Mouse (Mus musculus) brain, embryonic 14.5 days (tissue): ENCODE measurements around the gene Abcc9.

Source experiments
- CTCF ChIP-seq: fragments of 200-500 bp; IDR thresholded peaks from 2 replicates; pipeline ENCODE4 v1.5.1; 2012; ENCODE audit warnings: inconsistent platforms, mild to moderate bottlenecking, moderate library complexity, borderline replicate concordance; ENCODE audit not compliant: insufficient read depth, insufficient read length; ENCODE audit errors: extremely low read depth
- POLR2A ChIP-seq: fragments of 200-500 bp; IDR thresholded peaks from 2 replicates; pipeline ENCODE4 v1.6.1; 2012; ENCODE audit warnings: mild to moderate bottlenecking, inconsistent platforms, borderline replicate concordance; ENCODE audit not compliant: poor library complexity, insufficient read depth, insufficient read length, severe bottlenecking; ENCODE audit errors: extremely low read depth

GRCm38 (mm10) chr6:142668419-142668766 lies 33.7 kb downstream of the Abcc9 start:
- TF ChIP-seq CTCF = no peak
- no peak for TF ChIP-seq POLR2A
